Mouse (Mus musculus): Measurements from ENCODE around the gene Uba1. TPM values are rescaled to one million over a fixed set of nuclear protein-coding genes. Genes with fewer than 3 reads are reported as not detected.
"Not testable (repeated sequence)": the region's sequence is repeated elsewhere in the genome, so short reads cannot be mapped to it uniquely, and the experiment has no call there.

Uba1 gene
- polyA plus RNA-seq, 1 experiment = 288 TPM

DNA sequence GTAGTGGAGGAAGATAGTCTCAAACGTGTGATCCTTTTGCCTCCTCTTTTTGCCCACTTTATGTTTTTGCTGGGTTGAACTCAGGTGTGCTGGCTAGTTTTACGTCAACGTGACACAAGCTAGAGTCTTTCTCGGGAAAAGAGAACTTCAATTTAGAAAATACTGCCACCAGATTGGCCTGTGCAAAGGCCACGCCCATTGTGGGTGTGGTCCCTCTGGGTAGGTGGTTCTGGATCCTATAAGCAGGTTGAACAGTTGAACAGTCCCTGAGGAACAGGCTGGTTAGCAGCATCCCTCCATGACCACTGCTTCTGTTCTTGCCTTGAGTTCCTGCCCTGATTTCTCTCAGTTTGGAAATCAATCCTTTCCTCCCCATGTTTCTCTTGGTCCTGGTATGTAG, 70.6 kb downstream of the Uba1 start:
- TF ChIP-seq CTCF (IDR thresholded peaks at IDR 0.05; ENCODE audit: borderline replicate concordance, insufficient read depth, low read depth, low read length) (no peak), POLR2A (IDR thresholded peaks at IDR 0.05; ENCODE audit: borderline replicate concordance, insufficient read depth, low read length) (no peak)
- no peaks in the 10 kb centered on the region for H3K4me1 ChIP-seq (ENCODE audit: control insufficient read depth, insufficient read depth, low read length)
- no peak overlapping the region for H3K27ac ChIP-seq (ENCODE audit: insufficient read depth, low read length)
- WGBS = 81% methylated on average over 5 of the region's 5 CpGs
- H3K4me3 ChIP-seq (replicated peaks; ENCODE audit: insufficient read depth, low read depth, low read length) = no peak overlapping the region
- H3K27me3 ChIP-seq (ENCODE audit: control insufficient read depth, insufficient read depth, low read length) = no peaks in the 10 kb centered on the region
- DNase-seq = no peak

- H3K4me3 ChIP-seq (replicated peaks; ENCODE audit: insufficient read depth, low read depth, low read length); H3K27ac ChIP-seq (ENCODE audit: insufficient read depth, low read length); DNase-seq; H3K27me3 ChIP-seq (ENCODE audit: control insufficient read depth, insufficient read depth, low read length); H3K4me1 ChIP-seq (ENCODE audit: control insufficient read depth, insufficient read depth, low read length): not testable (repeated sequence)
- WGBS = 39% methylated on average over 10 of the region's 10 CpGs
These were observed 71.9 kb downstream of the Uba1 start for GRCm38 (mm10) chrX:20730048-20730447.

Other genes starting within 250 kb of the Uba1 start
- gene Jade3, start 232.6 kb upstream of the Uba1 start, polyA plus RNA-seq (2012; rRNA removed) = 2.9 TPM in 2 replicates
- 0.27 and 0.28 TPM in 2 replicates for gene Rgn, start 108.5 kb upstream of the Uba1 start, polyA plus RNA-seq (2012; rRNA removed)
- gene Rbm10, start 40.8 kb upstream of the Uba1 start, polyA plus RNA-seq (2012; rRNA removed) = 61.5 and 62.4 TPM in 2 replicates
- gene Ndufb11, start 40.7 kb upstream of the Uba1 start, polyA plus RNA-seq (2012; rRNA removed) = 282 and 300 TPM in 2 replicates
- 579 and 612 TPM in 2 replicates for gene Cdk16, start 29.6 kb downstream of the Uba1 start, polyA plus RNA-seq (2012; rRNA removed)
- 66.2 and 69.0 TPM in 2 replicates for gene Usp11, start 45.6 kb downstream of the Uba1 start, polyA plus RNA-seq (2012; rRNA removed)
- gene Araf, start 139.5 kb downstream of the Uba1 start, polyA plus RNA-seq (2012; rRNA removed) = 306 and 313 TPM in 2 replicates
- 1.1 and 1.9 TPM in 2 replicates for gene Timp1, start 211.8 kb downstream of the Uba1 start, polyA plus RNA-seq (2012; rRNA removed)

All from cerebellum, adult 2 months (tissue).